8 mouse cellular contexts compared by ENCODE assay signal in genomic region chr2:158375443-158376122, GRCm38 (mm10). TPM values are rescaled to one million over a fixed set of nuclear protein-coding genes. Genes with fewer than 3 reads are reported as not detected.
DNase-seq lines count a peak whose midpoint lies in the region; ATAC-seq lines count a peak whose summit lies in the region.

Snhg11 (plus strand) TSS chr2:158375638.

- H3K9me3 ChIP-seq in hindbrain, embryonic 13.5 days, result no peaks in the 10 kb centered on the region

- peaks cover 13% of the 10 kb centered on the region; the same call in 1 of the 2 replicates for H3K27me3 ChIP-seq in hindbrain, embryonic 13.5 days

- WGBS in hindbrain, embryonic 13.5 days, result under 1% methylated on average over 34 of the region's 36 CpGs

- H3K27ac ChIP-seq in hindbrain, embryonic 13.5 days, result peak within 1 kb of the TSS; percentile 91

- H3K4me1 ChIP-seq in hindbrain, embryonic 13.5 days (replicated peaks), result peaks cover 33% of the 10 kb centered on the region

- ATAC-seq in hindbrain, embryonic 13.5 days (ENCODE audit: low FRiP score), result peak; percentile 87

- peaks cover 14% of the 10 kb centered on the region for H3K36me3 ChIP-seq in hindbrain, embryonic 13.5 days

- H3K4me2 ChIP-seq in hindbrain, embryonic 13.5 days, result peak within 1 kb of the TSS; percentile 59

- H3K4me3 ChIP-seq in hindbrain, embryonic 13.5 days, result peak within 1 kb of the TSS; percentile 63

- H3K9ac ChIP-seq in hindbrain, embryonic 13.5 days, result peak within 1 kb of the TSS; percentile 87

- peak; percentile 30 for DNase-seq in urinary bladder, postnatal 25 days (ENCODE audit: low spot score)
- no peak for DNase-seq in urinary bladder, postnatal 4 days (ENCODE audit: low spot score in 2 of 2)
- peak; percentile 43 for DNase-seq in embryo, embryonic 11.5 days (ENCODE audit: low read depth, low spot score)
- peak; percentile 84 for DNase-seq in left cerebral cortex, adult 11 months (ENCODE audit: low spot score)
- peak; percentile 69 for DNase-seq in lung, postnatal 10 days
- peak; percentile 93 to 94 for DNase-seq in right cerebral cortex, postnatal 10 days (ENCODE audit: low spot score in 2 of 2)
- no peak for DNase-seq in spleen, adult 18-20 months

RNA-seq across cellular contexts. Expression of gene Snhg11, which starts in this region (rescaled TPM):
- polyA plus RNA-seq in hindbrain, embryonic 13.5 days (2015; fragmentation: Nextera tagmentation; extraction: Ambion mirVana), result 518 and 582 TPM in 2 replicates

Comparison
In these comparisons a context has a peak if more than half of its experiments do, and no peak if none do; other contexts are left out.
1. DNase-seq: peak in urinary bladder, postnatal 25 days (single experiment), embryo, embryonic 11.5 days (single experiment), left cerebral cortex, adult 11 months (single experiment), lung, postnatal 10 days (single experiment) and right cerebral cortex, postnatal 10 days (2 of 2); none in urinary bladder, postnatal 4 days (0 of 2) and spleen, adult 18-20 months (0 of 2).